Mouse (Mus musculus) layer of hippocampus, adult 11-12 months (tissue): ENCODE measurements at regions not wholly inside any gene's neighbourhood (a gene's known extent, or its start where the extent isn't known, plus 50 kb on each side); places are given as distances from the start of the nearest gene placed in this dataset.
A peak's percentile ranks its signal among the peaks of the same experiment; 100 is the strongest.

Experiments used
- DNase-seq: peaks from one replicate; pipeline ENCODE4 v3.0.0; 2022; ENCODE audit warnings: low spot score

DNA sequence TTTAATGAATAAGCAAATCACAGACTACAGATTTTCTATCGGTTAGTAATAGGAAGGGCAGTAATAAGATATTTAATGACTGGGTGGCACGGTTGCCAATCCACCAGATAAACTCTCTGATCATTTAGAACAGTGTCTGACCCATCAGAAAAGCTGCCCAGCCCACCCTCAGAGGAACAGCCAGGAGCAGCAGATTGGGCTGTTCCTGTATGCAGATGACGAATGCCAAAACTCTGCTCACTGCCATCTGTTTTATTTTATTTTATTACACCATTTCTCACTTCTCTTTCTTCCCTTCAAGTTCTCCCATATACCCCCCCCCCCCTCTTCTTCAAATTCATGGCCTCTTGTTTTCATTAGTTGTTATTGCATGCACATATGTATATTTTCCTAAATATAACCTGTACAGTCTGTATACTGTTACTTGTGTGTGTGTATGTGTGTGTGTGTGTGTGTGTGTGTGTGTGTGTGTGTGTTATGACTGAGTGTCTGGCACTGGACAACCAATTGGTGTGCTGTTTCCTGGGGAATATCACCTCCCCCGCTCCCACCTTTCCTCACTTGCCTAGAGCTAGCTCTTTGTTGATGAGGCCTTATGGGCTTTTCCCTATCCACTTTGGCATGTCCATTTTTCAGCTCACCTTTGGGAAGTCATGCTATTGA is 260.9 kb downstream of the Olfm4 start:
- DNase-seq = peak; percentile 58

GRCm38 (mm10) chr14:80247575-80247974 is 263.7 kb downstream of the Olfm4 start:
- peak; percentile 84 for DNase-seq

- DNase-seq = no peak
Measured at GRCm38 (mm10) chr14:80249882-80250281, 266.0 kb downstream of the Olfm4 start.

DNA sequence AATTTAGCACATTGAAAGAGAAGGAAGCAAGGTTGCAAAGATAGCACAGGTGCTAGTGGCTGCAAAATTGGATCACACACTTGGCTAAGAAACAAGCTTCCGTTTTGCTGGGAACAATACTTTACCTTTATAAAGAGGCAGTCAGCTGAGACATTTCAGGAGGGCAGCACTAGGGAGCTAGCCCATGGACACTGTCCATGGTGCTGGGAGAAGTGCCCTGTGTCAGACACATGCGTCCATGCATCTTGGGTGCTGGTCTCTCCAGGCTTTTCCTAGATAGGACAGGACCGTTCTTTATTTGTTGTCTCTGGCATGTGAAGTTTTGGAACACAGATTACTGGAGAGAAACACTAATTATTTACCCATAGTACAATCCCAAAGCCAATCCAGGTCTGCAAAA is 273.2 kb downstream of the Olfm4 start:
- no peak for DNase-seq

- peak; percentile 46 for DNase-seq
Measured at GRCm38 (mm10) chr14:80263173-80263572, 279.3 kb downstream of the Olfm4 start.

DNA sequence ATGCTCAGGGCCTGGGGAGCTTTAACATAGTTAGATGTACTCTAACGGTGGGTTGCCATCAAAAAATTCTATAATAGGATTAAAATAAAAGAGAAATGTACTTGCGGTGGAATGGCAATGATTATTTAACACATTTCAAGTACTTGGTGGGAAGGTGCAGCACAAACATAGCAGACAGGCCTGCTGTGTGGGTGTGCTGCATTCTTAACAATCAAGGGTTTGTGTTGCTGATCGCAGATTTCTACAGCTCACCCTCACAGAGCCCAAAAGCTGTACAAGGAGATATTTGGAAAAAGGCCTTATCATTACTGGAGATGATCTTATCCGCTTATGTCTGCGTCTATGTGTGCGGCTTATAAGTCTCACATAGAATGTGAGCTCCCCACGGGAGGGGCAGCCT is 281.2 kb downstream of the Olfm4 start:
- no peak for DNase-seq

- DNase-seq = peak; percentile 87
Measured at GRCm38 (mm10) chr14:80269179-80269951, 285.5 kb downstream of the Olfm4 start.

- no peak for DNase-seq
Measured at GRCm38 (mm10) chr14:80270063-80270462, 286.2 kb downstream of the Olfm4 start.

DNA sequence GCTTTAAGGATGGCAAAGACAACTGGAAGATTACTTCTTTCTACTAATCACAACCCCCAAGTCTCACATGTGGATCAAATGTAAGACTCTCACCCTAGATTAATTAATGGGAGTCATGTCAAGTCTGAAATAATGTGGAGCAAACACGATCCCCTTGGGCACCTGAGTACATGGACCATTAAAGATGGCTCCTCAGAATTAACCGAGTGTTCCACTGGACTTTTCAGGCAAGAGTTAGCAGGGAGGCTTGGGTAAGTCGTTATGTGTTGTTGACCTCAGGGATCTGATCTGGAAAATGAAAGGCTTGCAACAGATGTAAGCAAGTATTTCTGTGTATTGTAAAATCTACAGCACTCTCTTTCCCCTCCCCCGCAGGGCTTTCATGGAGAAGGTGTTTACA is 296.3 kb downstream of the Olfm4 start:
- DNase-seq = no peak

DNA sequence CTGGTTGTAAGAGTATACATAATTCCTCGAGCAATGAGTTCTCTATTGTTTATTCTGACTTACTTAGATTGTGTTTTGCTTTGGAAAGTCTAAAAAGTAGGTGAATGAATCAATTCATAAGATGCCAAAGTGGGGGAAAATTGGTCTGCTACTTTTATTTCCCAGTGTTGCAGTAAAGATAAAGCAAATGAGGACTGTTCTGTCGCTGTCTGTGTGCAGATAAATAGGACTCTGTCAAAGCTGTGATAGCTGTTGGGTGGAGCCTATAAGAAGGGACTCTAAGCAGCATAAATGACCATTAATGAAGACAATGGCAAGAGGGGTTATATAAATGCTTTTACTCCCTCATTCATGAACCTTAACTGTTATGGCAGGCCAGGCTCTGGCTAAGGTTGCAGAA is 299.8 kb downstream of the Olfm4 start:
- no peak for DNase-seq

- DNase-seq = no peak
Measured at GRCm38 (mm10) chr14:80291360-80291759, 307.5 kb downstream of the Olfm4 start.

GRCm38 (mm10) chr14:80293378-80293777 is 309.5 kb downstream of the Olfm4 start:
- no peak for DNase-seq

DNA sequence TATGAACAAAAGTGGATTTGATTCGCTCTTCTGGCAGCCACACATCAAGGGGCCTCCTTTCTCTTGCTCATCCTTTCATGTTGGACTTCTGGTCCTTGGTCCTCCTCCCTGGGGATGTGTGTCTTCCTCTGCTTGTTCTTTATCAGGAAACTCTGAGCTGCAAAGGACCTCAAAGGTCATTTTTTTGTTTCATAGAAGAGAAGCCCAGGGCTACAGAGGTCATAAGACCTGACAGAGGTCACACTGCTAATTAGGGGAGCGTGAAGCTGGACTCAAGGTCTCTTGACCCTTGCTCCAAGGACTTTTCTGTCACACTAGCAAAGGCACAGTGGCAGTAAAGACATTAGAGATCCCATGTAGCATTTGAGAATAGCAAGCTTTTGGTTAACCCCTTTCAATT is 345.8 kb downstream of the Olfm4 start:
- DNase-seq = no peak

DNA sequence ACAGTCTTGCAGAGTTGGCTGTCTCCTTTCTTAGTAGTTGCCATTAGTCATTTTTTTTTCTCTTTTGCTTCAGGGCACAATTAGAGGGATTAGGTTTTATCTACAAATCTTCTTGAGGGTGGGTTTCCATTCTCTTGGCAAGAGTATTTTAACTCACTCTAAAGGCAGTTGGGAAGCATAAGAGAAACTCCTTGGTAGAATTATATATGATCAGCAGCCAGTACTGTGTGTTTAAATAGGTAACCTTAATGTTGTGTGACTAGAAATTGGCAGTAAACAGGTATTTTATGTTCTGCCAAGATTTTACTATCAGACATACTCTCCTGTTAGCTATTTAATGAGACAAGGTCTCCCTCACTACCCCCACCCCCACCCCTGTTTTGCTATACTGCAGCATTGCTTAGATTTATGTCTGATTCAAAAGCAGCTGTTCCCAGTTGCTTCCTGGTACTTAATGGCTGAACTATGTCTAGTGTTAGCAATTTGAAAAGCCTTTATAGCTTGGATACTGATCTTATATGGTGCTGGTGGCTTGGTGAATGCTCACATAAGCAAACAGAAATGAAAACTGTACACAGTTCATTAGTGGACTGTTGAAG is 378.2 kb downstream of the Olfm4 start:
- DNase-seq = no peak

DNA sequence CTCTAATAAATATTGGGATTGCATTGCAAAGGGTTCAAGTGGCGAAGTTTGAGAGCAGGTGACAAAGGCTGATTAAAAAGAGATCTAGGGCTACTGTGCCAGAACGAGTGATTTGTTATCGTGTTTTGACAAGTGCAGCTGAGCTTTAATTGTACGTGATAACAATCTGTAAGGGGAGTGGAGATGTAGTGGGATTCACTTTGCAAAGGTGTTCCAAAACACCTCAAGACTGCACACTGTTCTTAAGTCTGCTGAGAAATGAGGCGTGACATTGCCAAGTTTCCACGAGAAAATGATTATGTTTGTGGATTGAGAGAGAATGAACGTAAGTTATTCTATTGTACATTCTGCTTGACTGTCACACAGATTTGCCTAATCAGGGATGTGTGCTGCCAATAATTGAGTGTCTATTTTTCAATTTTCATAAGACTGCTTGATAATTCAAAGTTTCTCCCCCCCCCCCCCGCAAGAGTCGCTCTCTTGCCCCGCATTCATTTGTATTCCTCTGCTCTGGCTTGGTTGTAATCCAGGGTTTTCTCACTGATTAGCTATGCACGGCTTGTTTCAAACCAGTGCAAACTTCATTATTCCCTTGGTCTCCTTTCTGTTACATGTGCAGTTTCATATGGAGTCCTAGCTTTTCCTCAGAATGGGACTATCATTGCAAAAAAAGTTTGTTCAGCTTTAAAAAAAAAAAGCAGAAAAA is 385.7 kb downstream of the Olfm4 start:
- DNase-seq = no peak

- DNase-seq = no peak
Measured at GRCm38 (mm10) chr14:80374290-80374689, 390.4 kb downstream of the Olfm4 start.

- no peak for DNase-seq
Measured at GRCm38 (mm10) chr14:80377064-80377463, 393.2 kb downstream of the Olfm4 start.

GRCm38 (mm10) chr14:80391418-80391817 is 407.5 kb downstream of the Olfm4 start:
- no peak for DNase-seq

DNA sequence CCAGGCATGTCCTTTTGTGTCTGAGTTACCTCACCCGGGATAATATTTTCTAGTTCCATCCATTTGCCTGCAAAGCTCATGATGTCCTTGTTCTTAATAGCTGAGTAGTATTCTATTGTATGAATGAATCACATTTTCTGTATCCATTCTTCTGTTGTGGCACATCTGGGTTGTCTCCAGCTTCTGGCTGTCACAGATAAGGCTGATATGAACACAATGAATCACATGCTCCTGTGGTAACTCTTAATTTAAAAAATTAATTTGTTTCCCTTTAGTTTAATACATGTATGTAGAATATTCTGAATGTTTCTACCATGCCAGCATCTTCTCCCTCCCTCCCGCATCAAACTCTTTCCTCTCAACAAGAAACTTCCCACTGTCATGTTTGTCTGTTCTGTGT is 424.4 kb downstream of the Olfm4 start:
- DNase-seq = no peak

DNA sequence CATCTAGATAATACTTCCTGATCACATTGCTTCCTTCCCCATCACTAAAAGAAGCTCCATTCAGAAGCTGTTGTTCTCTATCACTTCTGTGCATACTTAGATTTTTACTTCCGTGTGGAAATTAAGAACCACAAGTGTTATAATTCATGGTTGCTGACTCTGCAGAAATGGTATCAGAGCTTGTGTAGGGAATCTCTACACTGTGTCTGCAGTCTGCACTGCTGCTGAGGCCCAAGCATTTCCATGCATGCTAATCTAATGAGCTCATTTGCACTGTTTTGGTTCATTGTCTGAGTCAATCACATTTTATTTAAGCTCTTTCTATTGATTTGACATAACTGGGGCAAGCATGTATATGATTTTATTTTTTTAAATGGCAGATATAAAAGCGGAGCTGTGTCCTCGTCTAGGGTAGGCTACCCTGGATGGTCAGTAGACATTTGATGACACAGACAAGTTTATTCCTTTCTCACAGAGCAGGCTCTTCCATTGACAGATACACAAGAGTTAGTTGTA is 435.0 kb downstream of the Olfm4 start:
- no peak for DNase-seq

GRCm38 (mm10) chr14:80443820-80444219 is 459.9 kb downstream of the Olfm4 start:
- no peak for DNase-seq

DNA sequence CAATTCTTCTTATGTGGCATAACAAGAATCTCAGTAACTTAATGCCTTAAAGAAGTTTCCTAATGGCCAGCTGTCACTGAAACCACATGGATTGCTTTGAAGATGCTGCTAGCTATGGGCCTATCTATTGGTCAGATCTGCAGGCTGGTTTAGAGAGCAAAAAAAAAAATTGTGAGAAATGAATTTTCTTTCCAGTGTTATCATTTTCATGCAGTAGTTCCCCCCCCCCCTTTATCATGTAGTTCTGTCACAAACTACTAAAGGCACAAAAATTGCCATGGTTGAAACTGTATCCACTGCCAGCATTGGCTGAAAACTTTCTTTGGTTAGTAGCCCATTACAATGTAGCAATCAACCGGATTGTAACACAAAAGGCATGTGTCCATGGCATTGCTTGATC is 487.6 kb downstream of the Olfm4 start:
- no peak for DNase-seq
